Mouse (Mus musculus) cerebellum, adult 2 months (tissue): ENCODE results near the gene Snx22. TPM values are rescaled to one million over a fixed set of nuclear protein-coding genes. Genes with fewer than 3 reads are reported as not detected.

Experiments
- DNase-seq, 2 experiments: peaks; one replicate each; pipeline ENCODE4 v3.0.0; 2021
- H3K27ac ChIP-seq: fragments of 200-500 bp; 2 replicates; pipeline ENCODE4 v1.5.1; 2012; ENCODE audit warnings: low read length, control low read depth, inconsistent platforms; ENCODE audit not compliant: insufficient read depth
- H3K27me3 ChIP-seq: fragments of 200-500 bp; 2 replicates; pipeline ENCODE4 v1.6.1; 2012; ENCODE audit warnings: inconsistent platforms, mild to moderate bottlenecking, low read length, moderate library complexity; ENCODE audit not compliant: control insufficient read depth, insufficient read depth
- H3K4me1 ChIP-seq: fragments of 200-500 bp; 2 replicates; pipeline ENCODE4 v1.6.1; 2011; ENCODE audit warnings: low read length; ENCODE audit not compliant: control insufficient read depth, insufficient read depth
- H3K4me3 ChIP-seq: fragments of 200-500 bp; replicated peaks from 2 replicates; pipeline ENCODE3; 2011; ENCODE audit warnings: mild to moderate bottlenecking, low read depth, low read length, control low read depth; ENCODE audit not compliant: insufficient read depth
- CTCF ChIP-seq: fragments of 200-500 bp; IDR thresholded peaks from 2 replicates; pipeline ENCODE4 v1.5.1; 2011; ENCODE audit warnings: low read depth, mild to moderate bottlenecking, control low read depth, low read length, moderate library complexity, borderline replicate concordance; ENCODE audit not compliant: insufficient read depth
- POLR2A ChIP-seq: fragments of 200-500 bp; IDR thresholded peaks from 2 replicates; pipeline ENCODE4 v1.6.1; 2011; ENCODE audit warnings: low read length, control low read depth, borderline replicate concordance; ENCODE audit not compliant: insufficient read depth
- WGBS: fragments of 180-500 bp; shearing (Covaris S2); methylation state at CpG from one replicate; pipeline ENCODE4 v1.1.7; 2018; 5-methylcytosine and 5-hydroxymethylcytosine counted together
- polyA plus RNA-seq: library from polyadenylated mRNA; depleted of rRNA; stranded (reverse); fragments of >200 nt; gene quantifications from 2 replicates; pipeline ENCODE4 v1.2.3, GENCODE M21; 2012

Snx22 gene
- polyA plus RNA-seq, 1 experiment: 9.7 TPM

- Histone ChIP-seq H3K4me1 (no peaks in the 10 kb centered on the region), H3K27ac (no peak overlapping the region), H3K27me3 (no peaks in the 10 kb centered on the region), H3K4me3 (no peak overlapping the region)
- no peak for DNase-seq
- TF ChIP-seq POLR2A (no peak), CTCF (no peak)
- WGBS: 87% methylated on average over 3 of the region's 3 CpGs
Measured at GRCm38 (mm10) chr9:66066791-66067190, 2.7 kb downstream of the Snx22 start.

- TF ChIP-seq CTCF: no peak
- TF ChIP-seq POLR2A: no peak
Measured at GRCm38 (mm10) chr9:66064316-66064715, 5.2 kb downstream of the Snx22 start.

GRCm38 (mm10) chr9:66063446-66063845, 6.1 kb downstream of the Snx22 start:
- H3K4me1 ChIP-seq: no peaks in the 10 kb centered on the region
- H3K4me3 ChIP-seq: no peak overlapping the region
- no peak for DNase-seq
- whole genome bisulfite sequencing: 91% methylated on average over 3 of the region's 3 CpGs
- no peak overlapping the region for H3K27ac ChIP-seq
- TF ChIP-seq POLR2A: no peak
- no peak for TF ChIP-seq CTCF
- no peaks in the 10 kb centered on the region for H3K27me3 ChIP-seq

More at GRCm38 (mm10) chr9:66064316-66064715, 5.2 kb downstream of the Snx22 start:
- Histone ChIP-seq H3K4me3 (no peak overlapping the region), H3K27ac (no peak overlapping the region), H3K4me1 (no peaks in the 10 kb centered on the region), H3K27me3 (no peaks in the 10 kb centered on the region)
- DNase-seq: no peak
- 23% methylated on average over 11 of the region's 11 CpGs for WGBS

GRCm38 (mm10) chr9:66061656-66062055, 7.9 kb downstream of the Snx22 start:
- no peak overlapping the region for H3K4me3 ChIP-seq
- WGBS: 4% methylated on average over 3 of the region's 3 CpGs
- no peaks in the 10 kb centered on the region for H3K4me1 ChIP-seq
- H3K27ac ChIP-seq: no peak overlapping the region
- TF ChIP-seq CTCF (no peak), POLR2A (no peak)
- H3K27me3 ChIP-seq: no peaks in the 10 kb centered on the region
- no peak for DNase-seq

- Histone ChIP-seq H3K27me3 (no peaks in the 10 kb centered on the region), H3K4me1 (no peaks in the 10 kb centered on the region), H3K4me3 (peak overlapping the region; percentile 86), H3K27ac (no peak overlapping the region)
- no peak for DNase-seq
- TF ChIP-seq CTCF: no peak
- TF ChIP-seq POLR2A: no peak
- 3% methylated on average over 4 of the region's 4 CpGs for WGBS
Measured at GRCm38 (mm10) chr9:66060986-66061385, 8.5 kb downstream of the Snx22 start.

GRCm38 (mm10) chr9:66060308-66060647, 9.2 kb downstream of the Snx22 start:
- no peak for TF ChIP-seq POLR2A
- no peak for TF ChIP-seq CTCF
- peak overlapping the region; percentile 86 for H3K4me3 ChIP-seq
- no peaks in the 10 kb centered on the region for H3K27me3 ChIP-seq
- H3K4me1 ChIP-seq: no peaks in the 10 kb centered on the region
- WGBS: 0% methylated on average over 20 of the region's 20 CpGs
- peak overlapping the region; percentile 72 for H3K27ac ChIP-seq
- DNase-seq: no peak

- no peaks in the 10 kb centered on the region for H3K27me3 ChIP-seq
- WGBS: under 1% methylated on average over 51 of the region's 51 CpGs
- peak; percentile 97 to 99 for DNase-seq
- no peaks in the 10 kb centered on the region for H3K4me1 ChIP-seq
- H3K27ac ChIP-seq: peak within 1 kb of the TSS; percentile 72
- H3K4me3 ChIP-seq: peak within 1 kb of the TSS; percentile 86
- TF ChIP-seq POLR2A: peak; percentile 95
- no peak for TF ChIP-seq CTCF
Measured at GRCm38 (mm10) chr9:66059583-66060307, 9.8 kb downstream of the Snx22 start, which contains the start of gene Ppib. Gene Ppib, plus strand, starts transcription at chr9:66060222.

- Histone ChIP-seq H3K4me3 (no peak overlapping the region), H3K27ac (no peak overlapping the region), H3K4me1 (no peaks in the 10 kb centered on the region), H3K27me3 (no peaks in the 10 kb centered on the region)
- 29% methylated on average over 1 of the region's 1 CpGs for WGBS
- DNase-seq: no peak
- TF ChIP-seq CTCF (no peak), POLR2A (no peak)
Measured at GRCm38 (mm10) chr9:66053620-66054019, 15.9 kb downstream of the Snx22 start.
